Mouse (Mus musculus): ENCODE measurements around the gene Glod4.
"Not testable (repeated sequence)": the region's sequence is repeated elsewhere in the genome, so short reads cannot be mapped to it uniquely, and the experiment has no call there.

GRCm38 (mm10) chr11:76211595-76211994 is 31.9 kb downstream of the Glod4 start:
- TF ChIP-seq CTCF (IDR thresholded peaks at IDR 0.05; ENCODE audit: low read depth); EP300 (optimal IDR thresholded peaks at IDR 0.05): not testable (repeated sequence)
